Mouse (Mus musculus): ENCODE measurements around the gene Scrg1. TPM values are rescaled to one million over a fixed set of nuclear protein-coding genes. Genes with fewer than 3 reads are reported as not detected.
"Not testable (repeated sequence)": the region's sequence is repeated elsewhere in the genome, so short reads cannot be mapped to it uniquely, and the experiment has no call there.

The Scrg1 gene
- total RNA-seq (2021): not detected
- long read RNA-seq, experiment 1: 0 reads
- long read RNA-seq, experiment 2: 0 reads

DNA sequence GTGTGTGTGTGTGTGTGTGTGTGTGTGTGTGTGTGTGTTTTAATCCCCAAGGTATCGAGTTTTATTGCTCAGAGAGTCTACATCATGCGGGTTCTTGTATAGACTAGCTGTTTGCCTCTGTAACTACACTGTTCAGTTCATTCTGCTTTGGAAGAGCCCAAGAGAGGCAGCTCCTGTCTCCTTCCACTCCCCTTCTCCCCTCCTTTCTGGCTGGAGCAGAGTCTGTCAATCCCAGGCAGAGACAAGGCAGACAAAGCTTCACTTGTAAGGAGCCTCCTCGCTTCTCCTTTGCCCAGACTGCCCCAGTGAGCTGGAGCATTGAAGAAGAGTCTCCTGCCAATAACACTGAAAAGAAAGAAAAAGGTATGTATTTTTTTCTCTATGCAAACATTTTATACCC lies at the start of gene Scrg1:
TSS of gene Scrg1 (plus strand) at position 159 of the 400 bp plus-strand sequence.
- DNase-seq: no peak

GRCm38 (mm10) chr8:57406366-57406765 lies 49.4 kb upstream of the Scrg1 start:
- DNase-seq: no peak

DNA sequence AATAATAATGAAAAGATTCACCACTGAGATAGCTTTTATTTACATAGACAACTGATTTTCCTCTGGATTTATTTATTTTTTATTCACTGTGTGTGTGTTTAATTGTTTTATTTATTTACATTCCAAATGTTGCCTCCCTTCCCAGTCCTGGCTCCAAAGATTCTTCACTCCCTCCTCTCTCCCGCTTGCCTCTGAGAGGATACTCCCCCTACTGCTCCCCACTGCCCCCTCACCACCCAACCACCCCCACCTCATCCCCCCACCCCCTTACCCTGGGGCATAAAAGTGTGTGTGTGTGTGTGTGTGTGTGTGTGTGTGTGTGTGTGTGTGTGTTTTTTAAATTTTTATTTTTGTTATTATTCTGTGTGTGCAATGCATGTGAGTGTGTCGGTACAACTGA lies 46.4 kb upstream of the Scrg1 start:
- no peak for DNase-seq

- DNase-seq: no peak
Measured at GRCm38 (mm10) chr8:57409779-57410472, 45.8 kb upstream of the Scrg1 start.

DNA sequence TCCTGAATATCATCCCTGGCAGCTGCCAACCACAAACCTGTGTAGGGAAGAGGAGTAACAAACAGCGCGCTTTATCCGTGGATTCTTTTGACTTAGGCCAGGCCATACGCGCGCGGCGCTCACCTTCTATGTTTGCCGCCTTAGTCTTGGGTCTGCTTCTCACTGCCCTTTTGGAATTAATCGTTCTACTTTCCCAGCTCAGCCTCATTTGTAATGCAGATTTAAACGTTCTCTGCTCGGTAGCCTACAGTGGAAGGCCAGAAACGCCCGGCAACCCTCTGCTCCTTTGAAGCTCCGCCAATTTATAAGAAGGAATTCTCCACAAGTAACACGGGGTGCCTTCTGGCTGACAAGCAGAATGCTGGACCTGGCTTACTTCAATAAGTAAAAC lies 45.3 kb upstream of the Scrg1 start:
- no peak for DNase-seq

- DNase-seq: no peak
Measured at GRCm38 (mm10) chr8:57411366-57411765, 44.4 kb upstream of the Scrg1 start.

- no peak for DNase-seq
Measured at GRCm38 (mm10) chr8:57416827-57417226, 38.9 kb upstream of the Scrg1 start.

GRCm38 (mm10) chr8:57426074-57426473 lies 29.6 kb upstream of the Scrg1 start:
- no peak for DNase-seq

DNA sequence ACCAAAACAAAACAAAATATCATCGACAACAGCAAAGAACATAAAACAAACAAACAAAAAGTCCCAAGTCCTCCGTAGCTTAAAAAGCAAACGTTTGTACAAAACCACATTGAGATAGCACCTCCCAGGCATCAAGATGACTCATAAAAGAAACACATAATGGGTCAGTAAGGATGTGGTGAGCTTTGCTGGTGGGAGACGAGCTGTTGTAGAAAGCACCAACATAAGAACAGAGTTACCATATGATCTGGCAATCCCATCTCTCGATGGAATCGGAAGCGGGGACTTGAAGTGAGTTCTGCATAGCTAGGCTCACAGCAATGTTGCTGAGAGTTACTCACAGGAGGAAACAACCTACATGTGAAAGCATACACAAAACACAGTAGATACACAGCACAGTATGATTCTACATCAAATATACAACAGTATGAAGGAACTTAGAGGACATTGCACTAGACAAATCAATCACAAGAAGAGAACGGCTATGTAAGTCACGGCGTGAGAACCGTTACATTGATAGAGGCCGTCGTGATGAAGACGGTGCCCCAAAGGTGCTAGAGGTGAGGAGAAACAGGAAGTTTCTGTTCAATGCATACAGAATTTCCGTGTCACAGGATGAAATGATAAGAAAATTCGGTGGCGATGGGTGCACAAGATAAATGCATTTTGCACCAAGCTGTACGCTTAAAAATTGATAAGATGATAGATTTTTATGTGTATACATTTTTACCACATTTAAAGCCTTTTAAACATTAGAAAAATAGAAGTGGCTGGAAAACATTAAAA lies 27.9 kb upstream of the Scrg1 start:
- no peak for DNase-seq

DNA sequence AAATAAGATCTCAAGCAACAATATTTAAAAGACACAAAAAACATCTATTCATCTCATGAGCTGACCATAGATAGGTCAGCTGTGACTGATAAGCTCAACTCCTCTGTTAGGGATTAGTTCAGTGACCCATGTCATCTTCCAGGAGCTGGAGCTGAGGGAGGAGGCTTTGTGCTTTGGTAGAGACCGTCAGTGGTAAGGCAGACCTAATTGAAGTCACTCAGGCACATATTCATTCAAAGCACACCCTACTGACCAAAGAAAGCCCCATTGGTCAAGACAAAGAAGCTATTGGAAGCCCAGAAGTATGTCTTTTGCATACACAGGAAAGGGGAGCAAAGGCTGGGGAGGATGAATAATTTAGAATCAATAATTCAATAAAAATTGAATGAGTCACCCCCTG lies 27.2 kb upstream of the Scrg1 start:
- no peak for DNase-seq

GRCm38 (mm10) chr8:57429166-57429887 lies 26.4 kb upstream of the Scrg1 start:
- peak; percentile 74 for DNase-seq

DNA sequence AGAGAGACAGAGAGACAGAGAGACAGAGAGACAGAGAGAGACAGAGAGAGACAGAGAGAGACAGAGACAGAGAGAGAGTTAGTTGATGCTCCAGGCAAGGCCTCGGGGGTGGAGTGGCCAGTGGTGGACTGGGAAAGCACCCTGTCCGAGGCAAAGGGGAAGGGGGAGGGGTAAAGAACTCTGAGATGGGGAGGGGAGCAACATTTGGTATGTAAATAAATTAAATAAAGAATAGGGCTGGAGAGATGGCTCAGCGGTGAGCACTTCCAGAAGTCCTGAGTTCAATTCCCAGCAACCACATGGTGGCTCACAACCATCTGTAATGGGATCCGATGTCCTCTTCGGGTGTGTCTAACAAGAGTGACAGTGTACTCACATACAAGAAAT lies 25.8 kb upstream of the Scrg1 start:
- DNase-seq: not testable (repeated sequence)

DNA sequence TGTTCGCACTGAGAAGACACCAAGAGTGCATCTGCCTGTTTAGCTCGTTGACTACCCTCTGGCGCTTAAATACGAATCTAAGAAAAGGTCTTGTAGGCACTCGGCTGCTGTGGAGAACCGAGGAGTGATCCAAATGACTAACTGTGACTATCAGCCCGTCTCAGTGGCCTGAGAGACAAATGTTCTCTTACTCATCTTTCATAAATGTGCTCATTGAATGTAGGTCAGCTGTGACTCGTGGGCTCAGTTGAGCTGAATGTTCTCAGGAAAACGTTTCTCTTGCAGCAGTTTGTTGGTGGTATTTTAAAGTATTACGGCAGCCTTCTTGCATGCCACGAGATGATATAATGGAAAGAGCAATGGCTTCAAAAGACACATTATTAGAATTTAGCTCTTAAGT lies 24.8 kb upstream of the Scrg1 start:
- DNase-seq: no peak

- no peak for DNase-seq
Measured at GRCm38 (mm10) chr8:57432802-57433201, 22.9 kb upstream of the Scrg1 start.

- DNase-seq: no peak
Measured at GRCm38 (mm10) chr8:57435768-57436436, 19.8 kb upstream of the Scrg1 start.

DNA sequence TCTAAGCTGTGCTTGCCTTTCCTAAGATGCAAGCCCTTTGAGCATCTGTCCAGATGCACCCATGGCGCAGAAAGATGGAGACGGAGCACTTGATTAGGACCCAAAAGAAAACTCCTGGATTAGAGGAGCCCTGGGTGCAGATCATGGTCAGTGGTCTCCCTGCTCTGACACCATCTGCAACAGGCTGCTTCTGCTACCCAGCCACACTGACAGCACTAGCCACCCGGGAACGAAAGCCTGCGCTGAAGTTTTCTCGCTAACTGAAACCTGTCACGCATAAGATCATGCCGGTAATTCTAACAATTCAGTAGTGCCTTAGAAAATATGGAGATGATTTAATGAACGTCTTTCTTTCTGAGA lies 19.3 kb upstream of the Scrg1 start:
- DNase-seq: no peak

DNA sequence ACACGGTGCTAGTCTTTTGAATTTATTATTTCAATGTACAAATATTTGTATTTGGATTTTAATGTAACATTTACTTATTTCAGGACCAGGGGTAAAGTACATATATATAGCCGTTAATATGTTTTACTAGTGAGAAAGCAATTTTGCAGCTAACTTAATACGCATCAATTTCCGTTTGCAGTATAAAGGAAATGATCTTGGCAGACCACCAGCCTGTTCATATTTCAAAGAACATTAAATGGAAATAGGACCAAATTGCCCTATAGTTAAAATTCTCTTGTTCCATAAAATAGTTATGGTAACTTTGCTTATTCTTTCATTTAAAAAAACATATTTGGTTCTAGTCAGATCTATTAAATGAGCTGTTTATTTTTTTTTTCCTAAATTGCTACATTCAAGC lies 14.6 kb upstream of the Scrg1 start:
- DNase-seq: no peak

- no peak for DNase-seq
Measured at GRCm38 (mm10) chr8:57441556-57441955, 14.2 kb upstream of the Scrg1 start.

DNA sequence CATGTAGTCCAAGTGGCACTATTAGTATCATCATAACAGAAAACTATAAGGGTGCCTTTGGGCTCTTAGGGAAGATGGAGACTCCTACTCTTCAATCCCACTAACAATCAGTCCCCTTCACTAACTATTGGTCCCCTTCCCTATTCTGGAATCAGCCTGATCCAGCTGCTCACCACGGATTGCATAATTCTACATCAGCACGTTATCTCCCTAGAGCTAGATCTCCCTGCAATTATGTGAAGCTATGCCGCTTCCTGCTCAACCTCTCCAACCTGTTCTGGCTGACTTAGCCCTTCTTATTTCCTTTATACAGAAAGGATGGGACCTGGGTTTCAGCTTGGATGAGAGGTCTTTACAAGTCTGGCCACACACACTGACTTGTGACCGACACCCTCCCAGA lies 12.4 kb upstream of the Scrg1 start:
- DNase-seq: no peak

DNA sequence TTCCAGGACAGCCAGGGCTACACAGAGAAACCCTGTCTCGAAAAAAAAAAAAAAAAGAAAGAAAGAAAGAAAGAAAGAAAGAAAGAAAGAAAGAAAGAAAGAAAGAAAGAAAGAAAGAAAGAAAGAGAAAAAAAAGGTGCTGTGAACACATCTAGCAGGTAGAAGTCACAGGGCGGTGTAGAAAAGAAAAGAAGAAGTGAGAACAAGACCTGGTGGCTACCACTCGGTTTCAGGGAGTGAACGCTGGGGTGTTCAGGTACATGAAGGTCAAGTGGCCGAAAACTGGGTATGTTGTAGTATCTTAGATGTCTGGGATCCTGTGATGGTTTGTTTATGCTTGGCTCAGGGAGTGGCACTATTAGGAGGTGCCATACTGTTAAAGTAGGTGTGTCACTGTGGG lies 9.8 kb upstream of the Scrg1 start:
- not testable (repeated sequence) for DNase-seq

- no peak for DNase-seq
Measured at GRCm38 (mm10) chr8:57450726-57451125, 5.0 kb upstream of the Scrg1 start.

GRCm38 (mm10) chr8:57451896-57452295 lies 3.8 kb upstream of the Scrg1 start:
- DNase-seq: no peak

GRCm38 (mm10) chr8:57453361-57453760 lies 2.4 kb upstream of the Scrg1 start:
- DNase-seq: no peak
